Mouse (Mus musculus): ENCODE data around the gene Sptb. TPM values are rescaled to one million over a fixed set of nuclear protein-coding genes. Genes with fewer than 3 reads are reported as not detected.

Gene Sptb
- 10 to 100 TPM; 85.1 to 89.0 TPM for total RNA-seq (2021)
- long read RNA-seq, experiment 1, full-length matches to known transcripts, result 3 of 21 reads
- long read RNA-seq, experiment 1, partial matches to known transcripts, result 5 of 21 reads
- long read RNA-seq, experiment 1, other reads (novel, unspliced or antisense), result 13 of 21 reads
- long read RNA-seq, experiment 2, partial matches to known transcripts, result 5 of 17 reads
- long read RNA-seq, experiment 2, other reads (novel, unspliced or antisense), result 12 of 17 reads

DNA sequence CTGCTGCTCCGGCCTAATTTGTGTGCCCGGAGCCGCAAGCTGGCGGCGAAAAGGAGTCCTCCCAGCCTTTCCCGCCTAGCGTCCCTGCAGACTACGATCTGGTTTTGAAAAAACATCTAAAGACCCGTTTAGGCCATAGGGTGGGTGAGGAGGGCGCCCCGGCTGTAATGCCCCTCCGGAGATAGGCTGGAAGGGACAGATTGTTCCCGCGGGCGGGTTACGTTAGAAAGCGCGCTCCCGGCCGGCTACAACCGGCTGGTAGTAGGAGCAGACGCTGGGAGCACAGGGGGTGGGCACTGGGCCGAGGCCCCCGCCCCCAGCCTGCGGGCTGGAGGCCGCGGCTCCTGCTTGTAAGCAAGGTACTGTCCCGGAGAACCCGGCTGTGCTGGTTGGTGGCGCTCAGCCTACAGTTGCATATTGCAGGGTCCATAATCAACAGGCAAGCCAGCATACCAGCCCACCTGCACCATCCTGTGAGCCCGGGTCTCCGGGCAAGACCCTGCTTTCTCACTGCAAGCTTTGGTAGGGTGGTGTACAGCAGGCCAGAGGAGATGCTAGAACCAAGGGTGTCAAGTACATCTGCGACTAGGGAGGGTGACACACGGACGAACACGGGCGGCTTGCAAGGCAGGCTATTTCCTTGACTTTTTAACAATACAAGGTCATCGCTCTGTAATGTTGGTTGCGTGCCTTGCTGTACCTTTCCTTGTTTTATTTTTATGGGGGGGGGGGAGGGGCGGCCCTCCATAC, at the start of gene Sptb:
Gene Sptb (minus strand): TSS at position 197 of the 750 bp plus-strand sequence.
- peak; percentile 54 to 60 for DNase-seq

DNA sequence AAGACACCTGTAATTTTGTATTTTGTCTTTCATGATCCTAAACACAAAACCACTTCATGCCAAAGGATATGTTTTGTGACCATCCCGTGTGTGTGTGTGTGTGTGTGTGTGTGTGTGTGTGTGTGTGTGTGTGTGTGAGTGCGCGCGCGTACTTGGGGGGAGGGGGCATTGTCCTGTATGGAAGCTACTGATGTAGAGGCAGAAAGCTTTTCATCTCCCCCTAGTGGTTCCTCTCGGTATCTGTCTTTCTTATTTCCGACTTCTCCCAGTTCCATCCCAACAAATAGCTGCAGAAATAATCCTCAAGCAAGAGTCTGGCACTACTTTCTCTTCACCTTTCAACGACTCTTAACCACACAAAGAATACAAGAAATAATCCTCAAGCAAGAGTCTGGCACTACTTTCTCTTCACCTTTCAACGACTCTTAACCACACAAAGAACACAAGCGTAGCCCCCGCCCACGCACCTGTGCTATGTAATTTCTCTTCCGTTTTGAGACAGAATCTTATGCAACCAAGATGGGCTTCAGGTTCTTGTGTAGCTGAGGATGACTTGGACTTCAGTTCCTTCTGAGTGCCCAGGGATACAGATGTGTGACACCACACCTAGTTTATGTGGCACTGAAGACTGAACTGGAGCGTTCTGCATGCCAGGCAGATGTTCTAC, 42.4 kb upstream of the Sptb start:
- peak; percentile 19 to 60 for DNase-seq

DNA sequence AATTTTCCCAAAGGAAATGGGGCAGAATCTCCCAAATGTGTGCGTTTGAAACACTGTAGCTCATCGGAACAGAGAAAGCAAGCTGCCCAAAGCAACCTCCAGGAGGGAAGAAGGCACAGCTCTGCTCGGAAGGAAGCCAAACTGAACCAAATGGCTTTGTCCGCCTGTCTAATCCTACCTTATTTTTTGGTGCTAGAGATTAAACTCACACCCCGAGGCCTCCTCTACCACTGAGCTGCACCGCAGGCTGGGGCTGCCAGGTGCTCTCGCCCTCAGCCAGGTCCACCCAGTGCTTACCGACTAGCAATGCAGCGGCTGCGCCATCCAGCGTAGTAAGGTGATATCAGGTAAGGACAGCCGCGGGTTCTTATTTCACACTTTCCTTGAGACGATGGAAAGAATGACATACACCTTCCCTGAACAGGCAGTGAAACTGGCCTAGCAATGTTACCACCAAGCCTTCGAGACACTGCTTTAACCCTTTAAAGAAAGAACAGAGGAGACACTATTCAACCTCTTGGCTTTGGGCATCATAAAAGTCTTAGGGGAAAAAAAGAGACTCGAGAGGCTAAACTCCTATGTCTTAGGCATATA, 40.6 kb upstream of the Sptb start:
- peak in 1 of 2 experiments; percentile 0 for DNase-seq

GRCm38 (mm10) chr12:76727955-76728354, 17.6 kb upstream of the Sptb start:
- no peak for DNase-seq

- DNase-seq, result no peak
Measured at GRCm38 (mm10) chr12:76722026-76722425, 11.7 kb upstream of the Sptb start.

DNA sequence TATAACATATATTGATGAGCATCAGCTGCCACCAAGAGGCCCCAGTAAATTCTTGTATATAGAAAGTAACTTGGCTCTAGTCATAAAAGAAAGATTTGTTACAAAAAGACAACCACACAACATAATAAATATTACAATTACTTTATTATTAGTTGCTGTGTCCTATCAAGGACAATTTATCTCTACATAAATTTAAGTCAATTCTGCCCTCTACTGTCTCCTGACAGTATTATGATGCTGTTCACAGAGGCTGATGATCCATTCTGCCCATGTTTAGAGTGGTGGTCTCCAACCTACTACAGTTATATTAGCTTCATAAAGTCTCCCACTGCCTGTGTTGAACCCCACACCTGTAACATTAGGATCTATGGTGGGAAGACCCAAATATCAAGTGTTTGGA, 10.2 kb upstream of the Sptb start:
- DNase-seq, result no peak

GRCm38 (mm10) chr12:76718384-76718783, 8.0 kb upstream of the Sptb start:
- no peak for DNase-seq

DNA sequence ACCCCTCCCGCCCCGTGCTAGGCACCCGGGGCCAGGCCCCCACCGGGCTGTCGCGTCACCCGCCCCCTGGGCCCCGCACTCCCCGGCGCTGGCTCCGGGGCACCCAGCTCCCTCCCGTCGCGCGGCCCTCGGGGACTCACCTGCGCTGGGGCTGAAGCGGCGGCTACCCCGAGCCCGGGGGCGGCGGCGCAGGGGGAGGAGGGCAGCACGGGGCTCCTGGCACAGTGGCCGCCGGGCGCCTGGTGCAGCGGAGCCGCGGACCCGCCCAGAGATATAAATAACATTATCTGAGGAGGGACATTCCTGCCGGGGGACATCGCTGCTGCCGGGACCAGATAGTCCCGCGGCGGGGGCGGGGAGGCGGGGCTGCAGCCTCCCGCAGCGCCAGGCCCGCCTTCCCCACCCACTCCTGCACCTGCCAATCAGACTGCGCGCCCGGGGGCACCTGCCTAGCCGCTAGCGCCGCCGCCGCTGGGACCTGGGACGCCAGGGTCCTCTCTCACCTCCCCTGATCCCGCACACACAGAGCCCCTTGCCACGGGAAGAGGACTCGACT, 474 bp downstream of the Sptb start:
- peak; percentile 75 to 83 for DNase-seq

DNA sequence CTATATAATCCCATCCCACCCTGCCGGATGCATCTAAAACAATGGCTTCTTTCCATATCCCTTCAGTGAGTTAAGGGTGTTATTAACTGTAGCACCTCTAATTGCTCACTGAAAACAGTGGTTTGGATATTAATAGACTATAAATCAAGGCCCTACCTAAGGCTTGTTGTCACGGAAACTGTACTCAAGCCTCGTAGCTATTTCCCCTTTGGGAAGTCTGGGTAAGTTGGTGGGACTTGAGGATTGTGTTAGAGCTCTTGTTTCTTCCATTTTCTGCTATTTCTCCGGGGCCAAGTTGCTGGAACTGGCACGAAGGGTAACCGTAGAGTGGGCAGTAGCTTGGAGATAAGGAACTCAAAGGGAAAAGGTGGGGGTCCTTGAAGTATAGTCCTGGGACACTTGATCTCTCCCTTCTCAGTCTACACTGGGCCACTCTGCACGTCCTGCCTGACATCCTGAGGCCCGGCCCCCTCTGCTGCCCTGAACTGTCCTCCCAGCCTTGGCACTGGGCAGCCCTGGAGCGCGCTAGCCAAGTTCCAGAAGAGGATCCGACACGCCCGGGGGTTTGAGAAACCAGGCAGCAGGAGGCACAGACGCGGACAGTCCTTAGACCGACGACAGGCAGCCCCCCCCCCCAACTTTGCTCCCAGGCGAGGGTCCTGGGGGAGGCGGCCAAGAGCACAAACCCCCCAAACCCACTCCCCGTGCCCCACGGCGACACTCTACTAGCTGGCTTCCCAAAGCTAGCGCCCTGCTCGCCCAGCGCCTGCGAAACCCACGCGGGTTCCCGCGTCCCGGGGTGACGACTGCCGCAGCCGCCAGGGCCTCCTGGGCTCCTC, 1.2 kb downstream of the Sptb start:
- peak; percentile 77 to 84 for DNase-seq

DNA sequence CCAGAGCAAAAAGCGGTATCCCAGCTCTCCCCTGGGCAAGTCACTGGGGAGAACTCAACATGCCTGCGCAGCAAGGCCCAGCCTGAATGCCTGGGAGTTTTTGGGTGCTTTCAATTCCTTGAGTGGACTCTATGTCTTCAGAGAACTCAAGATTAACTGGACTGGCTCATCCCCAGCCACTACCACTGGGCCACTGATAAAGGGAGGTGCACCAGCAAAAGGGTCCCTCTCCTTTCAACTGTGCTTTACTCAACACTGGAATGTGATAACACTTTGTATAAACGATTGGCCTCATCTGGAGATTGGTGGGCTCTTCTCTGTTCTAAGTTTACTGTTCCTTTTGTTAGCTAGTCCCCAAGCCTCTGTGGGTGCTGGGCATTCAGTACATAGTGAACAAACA, 2.2 kb downstream of the Sptb start:
- no peak for DNase-seq

DNA sequence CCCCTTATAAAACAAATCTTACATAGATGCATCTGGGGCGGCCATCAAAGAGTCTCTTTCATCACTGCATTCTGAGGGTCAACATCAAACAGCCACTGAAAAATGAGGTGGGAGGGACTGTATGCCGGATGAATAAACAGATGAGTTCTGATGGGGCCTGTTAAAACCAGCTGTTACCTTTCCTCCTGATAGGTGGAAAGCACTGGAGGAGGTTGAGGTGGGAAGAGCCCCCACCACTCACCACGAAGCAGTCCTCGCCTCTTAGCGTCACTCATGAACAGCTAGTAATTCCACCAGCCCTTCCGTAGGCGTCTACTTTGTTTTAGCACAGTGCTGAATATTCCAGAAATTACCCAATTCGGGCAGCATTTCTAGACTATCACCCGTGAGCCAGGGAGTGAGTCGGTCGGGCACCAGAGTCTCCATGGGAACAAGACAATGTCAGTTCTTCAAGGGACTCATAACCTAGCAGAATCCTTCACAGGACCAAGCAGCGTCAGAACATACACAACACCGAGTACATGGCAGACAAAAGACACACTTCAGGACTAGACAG, 13.9 kb downstream of the Sptb start:
- no peak for DNase-seq

- no peak for DNase-seq
Measured at GRCm38 (mm10) chr12:76695773-76696172, 14.6 kb downstream of the Sptb start.

GRCm38 (mm10) chr12:76694801-76695505, 15.4 kb downstream of the Sptb start:
- DNase-seq, result peak; percentile 15 to 20

GRCm38 (mm10) chr12:76687498-76688200, 22.7 kb downstream of the Sptb start:
- no peak for DNase-seq

- no peak for DNase-seq
Measured at GRCm38 (mm10) chr12:76685647-76686046, 24.7 kb downstream of the Sptb start.

DNA sequence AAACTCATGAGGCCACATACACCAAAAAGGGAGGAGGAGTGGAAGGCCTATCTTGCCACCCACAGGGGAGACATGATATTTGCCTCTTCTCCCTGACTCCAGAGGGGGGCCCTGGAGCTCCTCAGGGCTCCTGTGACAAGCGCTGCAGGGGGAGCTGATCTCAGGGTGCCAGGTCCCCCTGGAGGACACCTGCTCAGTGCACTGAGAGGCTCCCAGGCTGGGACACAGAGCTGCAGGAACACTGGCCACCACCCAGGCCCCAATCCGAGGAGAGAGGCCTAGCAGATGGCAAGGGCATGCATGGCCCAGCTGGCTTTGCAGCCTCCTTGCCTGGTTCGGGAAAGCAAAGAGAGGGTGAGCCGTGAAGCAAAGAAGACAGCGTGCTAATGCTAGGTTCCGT, 25.9 kb downstream of the Sptb start:
- peak in 1 of 2 experiments; percentile 34 for DNase-seq

DNA sequence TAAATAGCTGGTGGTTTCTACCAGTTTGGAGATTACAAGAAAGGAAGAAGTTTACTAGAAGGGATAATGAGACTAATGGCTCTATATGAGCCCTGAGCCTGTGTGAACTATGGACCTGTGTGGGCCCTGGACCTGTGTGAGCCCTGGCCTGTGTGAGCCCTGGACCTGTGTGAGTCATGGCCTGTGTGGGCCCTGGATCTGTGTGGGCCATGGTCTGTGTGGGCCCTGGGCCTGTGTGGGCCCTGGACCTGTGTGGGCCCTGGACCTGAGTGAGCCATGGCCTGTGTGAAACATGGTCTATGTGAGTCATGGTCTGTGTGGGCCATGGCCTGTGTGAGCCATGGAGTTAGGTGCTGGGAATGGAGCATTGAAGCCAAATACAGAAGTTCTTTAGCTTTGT, 28.4 kb downstream of the Sptb start:
- DNase-seq, result no peak

GRCm38 (mm10) chr12:76677068-76677467, 33.3 kb downstream of the Sptb start:
- no peak for DNase-seq

DNA sequence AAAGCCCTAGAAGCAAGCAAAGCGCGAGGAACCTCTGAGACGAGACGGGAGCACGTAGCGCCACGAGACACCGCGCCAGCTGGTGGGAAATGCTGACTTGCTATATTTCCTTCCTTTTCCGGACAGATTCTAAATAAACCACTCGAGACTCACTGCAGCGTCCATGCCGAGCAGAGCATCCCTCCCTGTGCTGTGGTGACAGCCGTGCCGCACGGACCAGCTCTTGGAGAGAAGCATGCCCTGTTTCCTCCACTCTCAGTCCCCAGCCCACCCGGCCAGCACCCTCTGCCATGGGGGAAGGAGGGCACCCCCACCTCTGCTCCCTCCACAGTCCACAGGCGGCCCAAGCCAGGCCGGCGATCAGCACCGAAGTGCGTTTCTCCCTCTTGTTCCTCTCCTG, 33.9 kb downstream of the Sptb start:
- no peak for DNase-seq

DNA sequence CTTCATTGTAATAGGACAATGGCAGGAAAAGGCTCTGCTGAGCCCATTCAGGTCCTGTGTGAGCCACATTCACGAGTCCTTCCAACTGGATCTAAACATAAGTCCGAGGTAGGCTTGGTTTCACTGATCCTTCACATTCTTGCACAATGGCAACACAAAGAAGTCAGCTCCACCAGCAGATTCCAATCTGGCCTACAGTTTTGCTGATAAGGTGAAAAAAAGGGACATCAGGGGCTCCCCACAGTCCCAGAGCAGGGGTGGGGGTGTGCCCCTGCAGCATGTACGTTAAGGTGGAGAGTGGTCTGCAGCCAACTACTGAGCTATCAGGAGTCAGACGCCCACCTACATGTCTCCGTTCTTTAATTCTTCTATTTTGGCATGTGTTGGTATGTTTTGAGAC, 35.0 kb downstream of the Sptb start:
- no peak for DNase-seq
